Mouse (Mus musculus): ENCODE measurements around the gene Khk. TPM values are rescaled to one million over a fixed set of nuclear protein-coding genes. Genes with fewer than 3 reads are reported as not detected.
"Not testable (repeated sequence)": the region's sequence is repeated elsewhere in the genome, so short reads cannot be mapped to it uniquely, and the experiment has no call there.

The Khk gene
- 285 and 579 TPM in 2 replicates for polyA plus RNA-seq (2012; rRNA removed)

DNA sequence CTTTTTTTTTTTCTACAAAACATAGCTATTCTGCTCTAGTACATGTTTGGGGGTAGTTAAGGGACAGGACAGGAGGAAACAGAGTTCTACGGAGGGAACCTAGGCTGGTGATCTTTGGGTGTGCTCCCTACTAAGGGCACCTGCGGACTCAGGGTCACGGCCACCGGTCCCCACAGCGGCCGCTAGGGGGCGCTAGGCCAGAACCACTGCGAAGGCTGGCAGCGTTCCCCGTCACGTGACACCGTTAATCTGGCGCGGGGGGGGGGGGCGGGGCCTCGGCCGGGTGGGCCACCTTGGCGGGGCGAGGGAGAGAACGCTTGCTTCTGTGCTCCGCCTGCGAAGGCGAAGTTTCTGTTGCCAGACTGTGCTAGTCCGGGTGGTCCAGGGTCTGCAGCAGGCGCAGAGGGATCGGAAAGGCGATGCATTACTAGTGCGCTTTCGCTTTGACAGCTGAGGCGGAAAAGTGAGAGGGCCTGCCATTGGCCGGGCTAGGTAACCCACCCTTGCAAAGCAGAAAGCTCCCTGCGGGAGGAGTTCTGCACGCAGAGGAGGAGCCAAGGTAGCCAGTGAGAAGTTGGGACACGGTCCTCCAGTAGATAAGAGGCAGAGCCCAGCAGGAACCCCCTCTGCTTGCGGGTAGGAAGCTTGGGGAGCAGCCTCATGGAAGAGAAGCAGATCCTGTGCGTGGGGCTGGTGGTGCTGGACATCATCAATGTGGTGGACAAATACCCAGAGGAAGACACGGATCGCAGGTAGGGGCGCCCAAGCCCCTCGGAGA is at the start of gene Khk:
Gene Khk (plus strand): TSS at position 176 of the 778 bp plus-strand sequence.
- Histone ChIP-seq H3K27me3 (ENCODE audit: control insufficient read depth, insufficient read depth, low read length) (no peaks in the 10 kb centered on the region), H3K4me3 (ENCODE audit: low read depth, low read length) (peak within 1 kb of the TSS; percentile 62), H3K36me3 (ENCODE audit: control insufficient read depth, insufficient read depth, low read length) (peaks cover 1% of the 10 kb centered on the region), H3K4me1 (ENCODE audit: control insufficient read depth, insufficient read depth, insufficient read length, low read length) (peaks cover 28% of the 10 kb centered on the region), H3K27ac (ENCODE audit: insufficient read depth, low read depth, low read length) (peak within 1 kb of the TSS; percentile 95)
- under 1% methylated on average over 40 of the region's 40 CpGs for WGBS
- peak; percentile 86 for TF ChIP-seq CTCF (IDR thresholded peaks at IDR 0.05; ENCODE audit: extremely low read depth, insufficient read length, insufficient replicate concordance, low read depth, low read length)
- peak; percentile 93 for TF ChIP-seq POLR2A (IDR thresholded peaks at IDR 0.05; ENCODE audit: low read depth, low read length)

GRCm38 (mm10) chr5:30872574-30872973 is 48.7 kb upstream of the Khk start:
- H3K4me3 ChIP-seq (ENCODE audit: low read depth, low read length) = no peak overlapping the region
- 91% methylated on average over 9 of the region's 9 CpGs for WGBS

GRCm38 (mm10) chr5:30874365-30874764 is 46.9 kb upstream of the Khk start:
- H3K4me3 ChIP-seq (ENCODE audit: low read depth, low read length) = no peak overlapping the region
- no peaks in the 10 kb centered on the region for H3K27me3 ChIP-seq (ENCODE audit: control insufficient read depth, insufficient read depth, low read length)
- TF ChIP-seq POLR2A (IDR thresholded peaks at IDR 0.05; ENCODE audit: low read depth, low read length) (no peak), CTCF (IDR thresholded peaks at IDR 0.05; ENCODE audit: extremely low read depth, insufficient read length, insufficient replicate concordance, low read depth, low read length) (no peak)
- WGBS = 85% methylated on average over 7 of the region's 7 CpGs
- H3K4me1 ChIP-seq (ENCODE audit: control insufficient read depth, insufficient read depth, insufficient read length, low read length) = peaks cover 4% of the 10 kb centered on the region; the same call in 1 of the 2 replicates
- no peak overlapping the region for H3K27ac ChIP-seq (ENCODE audit: insufficient read depth, low read depth, low read length)
- peaks cover 64% of the 10 kb centered on the region for H3K36me3 ChIP-seq (ENCODE audit: control insufficient read depth, insufficient read depth, low read length)

More at GRCm38 (mm10) chr5:30872574-30872973, 48.7 kb upstream of the Khk start:
- TF ChIP-seq POLR2A (IDR thresholded peaks at IDR 0.05; ENCODE audit: low read depth, low read length) (no peak), CTCF (IDR thresholded peaks at IDR 0.05; ENCODE audit: extremely low read depth, insufficient read length, insufficient replicate concordance, low read depth, low read length) (no peak)
- Histone ChIP-seq H3K27ac (ENCODE audit: insufficient read depth, low read depth, low read length) (no peak overlapping the region), H3K4me1 (ENCODE audit: control insufficient read depth, insufficient read depth, insufficient read length, low read length) (peaks cover 4% of the 10 kb centered on the region; the same call in 1 of the 2 replicates), H3K36me3 (ENCODE audit: control insufficient read depth, insufficient read depth, low read length) (peaks cover 60% of the 10 kb centered on the region), H3K27me3 (ENCODE audit: control insufficient read depth, insufficient read depth, low read length) (no peaks in the 10 kb centered on the region)

DNA sequence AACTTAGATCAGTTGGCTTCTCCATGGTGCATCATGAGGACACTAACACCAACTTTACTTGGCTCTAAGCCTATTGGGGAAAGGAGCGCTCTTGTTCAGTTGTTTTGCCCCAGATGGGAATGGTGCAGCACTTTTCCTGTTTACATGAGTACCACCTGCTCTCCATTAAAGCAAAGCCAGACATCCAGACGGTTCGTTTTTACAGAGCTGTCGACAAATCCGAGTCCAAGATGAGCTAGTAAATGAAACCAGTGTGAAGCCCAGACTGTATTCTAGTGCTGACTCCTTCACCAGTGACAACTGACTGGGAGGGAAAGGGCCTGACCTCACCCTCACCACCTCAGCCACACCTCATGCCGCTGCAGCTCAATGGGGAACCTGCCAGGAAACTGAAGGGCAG is 42.6 kb upstream of the Khk start:
- H3K27me3 ChIP-seq (ENCODE audit: control insufficient read depth, insufficient read depth, low read length) = no peaks in the 10 kb centered on the region
- H3K27ac ChIP-seq (ENCODE audit: insufficient read depth, low read depth, low read length) = no peak overlapping the region
- WGBS = 47% methylated on average over 6 of the region's 6 CpGs
- H3K4me3 ChIP-seq (ENCODE audit: low read depth, low read length) = no peak overlapping the region
- peaks cover 40% of the 10 kb centered on the region for H3K36me3 ChIP-seq (ENCODE audit: control insufficient read depth, insufficient read depth, low read length)
- TF ChIP-seq POLR2A (IDR thresholded peaks at IDR 0.05; ENCODE audit: low read depth, low read length) = no peak
- TF ChIP-seq CTCF (IDR thresholded peaks at IDR 0.05; ENCODE audit: extremely low read depth, insufficient read length, insufficient replicate concordance, low read depth, low read length) = no peak
- H3K4me1 ChIP-seq (ENCODE audit: control insufficient read depth, insufficient read depth, insufficient read length, low read length) = no peaks in the 10 kb centered on the region

- Histone ChIP-seq H3K4me1 (ENCODE audit: control insufficient read depth, insufficient read depth, insufficient read length, low read length) (no peaks in the 10 kb centered on the region), H3K27ac (ENCODE audit: insufficient read depth, low read depth, low read length) (no peak overlapping the region), H3K4me3 (ENCODE audit: low read depth, low read length) (no peak overlapping the region), H3K27me3 (ENCODE audit: control insufficient read depth, insufficient read depth, low read length) (no peaks in the 10 kb centered on the region), H3K36me3 (ENCODE audit: control insufficient read depth, insufficient read depth, low read length) (peaks cover 33% of the 10 kb centered on the region)
- TF ChIP-seq POLR2A (IDR thresholded peaks at IDR 0.05; ENCODE audit: low read depth, low read length) (no peak), CTCF (IDR thresholded peaks at IDR 0.05; ENCODE audit: extremely low read depth, insufficient read length, insufficient replicate concordance, low read depth, low read length) (no peak)
- WGBS = 75% methylated on average over 5 of the region's 5 CpGs
These were observed 41.8 kb upstream of the Khk start for GRCm38 (mm10) chr5:30879347-30879943.

DNA sequence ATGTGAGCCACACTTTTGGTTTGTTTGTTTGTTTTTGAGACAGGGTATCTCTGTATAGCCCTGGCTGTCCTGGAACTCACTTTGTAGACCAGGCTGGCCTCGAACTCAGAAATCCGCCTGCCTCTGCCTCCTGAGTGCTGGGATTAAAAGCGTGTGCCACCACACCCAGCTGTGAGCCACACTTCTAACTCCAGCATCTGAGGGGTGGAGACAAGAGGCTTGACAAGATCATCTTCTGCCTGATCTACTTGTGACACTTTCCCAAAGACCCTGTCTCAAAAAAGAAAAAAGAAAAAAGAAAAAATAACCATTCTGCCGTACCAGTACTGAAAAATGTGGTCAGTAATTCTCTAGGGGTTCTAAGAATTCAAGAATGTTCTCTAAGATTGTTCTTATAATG is 39.4 kb upstream of the Khk start:
- not testable (repeated sequence) for H3K4me3 ChIP-seq (ENCODE audit: low read depth, low read length); H3K27ac ChIP-seq (ENCODE audit: insufficient read depth, low read depth, low read length); H3K4me1 ChIP-seq (ENCODE audit: control insufficient read depth, insufficient read depth, insufficient read length, low read length); H3K27me3 ChIP-seq (ENCODE audit: control insufficient read depth, insufficient read depth, low read length)
- WGBS = 80% methylated on average over 4 of the region's 4 CpGs
- peaks cover 12% of the 10 kb centered on the region for H3K36me3 ChIP-seq (ENCODE audit: control insufficient read depth, insufficient read depth, low read length)

- H3K4me1 ChIP-seq (ENCODE audit: control insufficient read depth, insufficient read depth, insufficient read length, low read length) = no peaks in the 10 kb centered on the region; the same call in 1 of the 2 replicates
- WGBS = 16% methylated on average over 4 of the region's 4 CpGs
- no peak for TF ChIP-seq POLR2A (IDR thresholded peaks at IDR 0.05; ENCODE audit: low read depth, low read length)
- no peak for TF ChIP-seq CTCF (IDR thresholded peaks at IDR 0.05; ENCODE audit: extremely low read depth, insufficient read length, insufficient replicate concordance, low read depth, low read length)
These were observed 35.0 kb upstream of the Khk start for GRCm38 (mm10) chr5:30886209-30886608.

More at GRCm38 (mm10) chr5:30886209-30886608, 35.0 kb upstream of the Khk start:
- no peaks in the 10 kb centered on the region for H3K27me3 ChIP-seq (ENCODE audit: control insufficient read depth, insufficient read depth, low read length)
- H3K27ac ChIP-seq (ENCODE audit: insufficient read depth, low read depth, low read length) = no peak overlapping the region
- no peak overlapping the region for H3K4me3 ChIP-seq (ENCODE audit: low read depth, low read length)
- no peaks in the 10 kb centered on the region for H3K36me3 ChIP-seq (ENCODE audit: control insufficient read depth, insufficient read depth, low read length)
